Mouse (Mus musculus): ENCODE data around the gene 1700003F12Rik.

GRCm38 (mm10) chr2:154583906-154584872 lies 37.3 kb downstream of the 1700003F12Rik start:
- TF ChIP-seq TAL1 (IDR thresholded peaks at IDR 0.05; ENCODE audit: low read length) (no peak), GATA1 (IDR thresholded peaks at IDR 0.05; ENCODE audit: low read length) (no peak)

Measured in erythroblast, embryonic 14.5 days (primary cell).